Mouse (Mus musculus) testis, adult 2 months (tissue): ENCODE results near the gene Slfn5. TPM values are rescaled to one million over a fixed set of nuclear protein-coding genes. Genes with fewer than 3 reads are reported as not detected.
"Not testable (repeated sequence)": the region's sequence is repeated elsewhere in the genome, so short reads cannot be mapped to it uniquely, and the experiment has no call there.

ENCODE experiments used
- H3K27ac ChIP-seq: fragments of 200-500 bp; 2 replicates; pipeline ENCODE4 v1.5.1; 2012; ENCODE audit warnings: low read depth, low read length; ENCODE audit not compliant: control insufficient read depth, insufficient read depth
- H3K27me3 ChIP-seq: fragments of 200-500 bp; 2 replicates; pipeline ENCODE4 v1.6.1; 2012; ENCODE audit warnings: mild to moderate bottlenecking, low read length, moderate library complexity; ENCODE audit not compliant: control insufficient read depth, insufficient read depth
- H3K36me3 ChIP-seq: fragments of 200-500 bp; 2 replicates; pipeline ENCODE4 v1.6.1; 2012; ENCODE audit warnings: mild to moderate bottlenecking, low read length; ENCODE audit not compliant: control insufficient read depth, insufficient read depth
- H3K4me1 ChIP-seq: fragments of 200-500 bp; 2 replicates; pipeline ENCODE4 v1.6.1; 2012; ENCODE audit warnings: low read length; ENCODE audit not compliant: control insufficient read depth, insufficient read depth
- H3K4me3 ChIP-seq: fragments of 200-500 bp; 2 replicates; pipeline ENCODE4 v1.5.1; 2012; ENCODE audit warnings: low read depth, mild to moderate bottlenecking, low read length, moderate library complexity, mixed read lengths; ENCODE audit not compliant: control insufficient read depth
- CTCF ChIP-seq: fragments of 200-500 bp; IDR thresholded peaks from 2 replicates; pipeline ENCODE4 v1.5.1; 2012; ENCODE audit warnings: low read depth, mild to moderate bottlenecking, inconsistent platforms, low read length, moderate library complexity; ENCODE audit not compliant: control insufficient read depth, insufficient read depth, insufficient replicate concordance
- POLR2A ChIP-seq: fragments of 200-500 bp; IDR thresholded peaks from 2 replicates; pipeline ENCODE4 v1.6.1; 2012; ENCODE audit warnings: low read depth, mild to moderate bottlenecking, inconsistent platforms, low read length, moderate library complexity; ENCODE audit not compliant: control insufficient read depth
- polyA plus RNA-seq: library from polyadenylated mRNA; depleted of rRNA; stranded (reverse); fragments of >200 nt; gene quantifications from 2 replicates; pipeline ENCODE4 v1.2.3, GENCODE M21; 2012

Slfn5 gene
- polyA plus RNA-seq, 1 experiment: 1.7 TPM

DNA sequence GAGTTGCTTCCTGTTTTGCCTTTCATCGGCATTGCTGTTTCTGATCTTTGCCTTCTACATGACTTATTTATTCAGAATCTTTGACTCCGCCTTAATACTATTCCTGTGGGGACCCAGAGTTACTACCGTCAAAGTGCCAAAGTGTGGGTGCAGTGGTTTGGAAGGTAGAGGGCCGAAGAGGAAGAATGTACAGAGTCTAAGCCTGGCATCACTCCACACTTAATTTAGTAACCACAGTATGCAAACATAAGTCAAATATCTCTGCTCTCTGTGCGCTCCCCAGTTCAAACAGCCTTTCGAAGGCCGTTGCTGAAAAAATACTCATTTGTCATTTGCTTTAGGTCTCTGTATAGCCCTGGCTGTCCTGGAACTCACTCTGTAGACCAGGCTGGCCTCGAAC is 11.1 kb downstream of the Slfn5 start:
- no peak for TF ChIP-seq POLR2A
- no peak for TF ChIP-seq CTCF
- peak overlapping the region; percentile 15 for H3K4me3 ChIP-seq
- H3K27me3 ChIP-seq: no peaks in the 10 kb centered on the region
- H3K4me1 ChIP-seq: no peaks in the 10 kb centered on the region
- no peaks in the 10 kb centered on the region for H3K36me3 ChIP-seq
- H3K27ac ChIP-seq: no peak overlapping the region

GRCm38 (mm10) chr11:82970712-82971589 is 19.8 kb downstream of the Slfn5 start:
- H3K4me3 ChIP-seq: peak overlapping the region; percentile 69
- peaks cover 10% of the 10 kb centered on the region for H3K4me1 ChIP-seq
- TF ChIP-seq POLR2A (no peak), CTCF (no peak)
- no peaks in the 10 kb centered on the region for H3K36me3 ChIP-seq
- H3K27ac ChIP-seq: no peak overlapping the region
- no peaks in the 10 kb centered on the region for H3K27me3 ChIP-seq

DNA sequence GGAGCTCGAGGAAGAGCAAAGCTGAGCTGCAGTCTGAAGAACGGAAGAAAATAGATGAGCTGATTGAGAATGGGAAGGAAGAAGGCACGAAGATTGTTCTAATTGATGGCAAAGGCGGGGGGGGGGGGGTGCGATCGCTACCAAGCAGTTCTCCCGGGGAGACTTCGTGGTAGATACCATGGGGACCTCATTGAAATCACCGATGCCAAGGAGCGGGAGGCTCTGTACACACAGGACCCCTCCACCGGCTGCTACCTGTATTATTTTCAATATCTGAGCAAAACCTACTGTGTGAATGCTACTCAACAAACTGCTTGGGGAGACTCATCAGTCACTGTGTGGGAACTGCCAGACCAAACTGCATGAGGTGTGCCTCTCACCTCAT is 20.4 kb downstream of the Slfn5 start:
- no peak for TF ChIP-seq POLR2A
- no peak for TF ChIP-seq CTCF
- Histone ChIP-seq H3K36me3 (no peaks in the 10 kb centered on the region), H3K4me1 (peaks cover 10% of the 10 kb centered on the region), H3K4me3 (peak overlapping the region; percentile 69), H3K27ac (no peak overlapping the region), H3K27me3 (no peaks in the 10 kb centered on the region)

GRCm38 (mm10) chr11:82973916-82974315 is 22.8 kb downstream of the Slfn5 start:
- Histone ChIP-seq H3K36me3 (no peaks in the 10 kb centered on the region), H3K27ac (no peak overlapping the region), H3K27me3 (no peaks in the 10 kb centered on the region), H3K4me1 (peaks cover 10% of the 10 kb centered on the region), H3K4me3 (no peak overlapping the region)
- no peak for TF ChIP-seq POLR2A
- no peak for TF ChIP-seq CTCF

GRCm38 (mm10) chr11:82982409-82982808 is 31.3 kb downstream of the Slfn5 start:
- H3K36me3 ChIP-seq, H3K27ac ChIP-seq, H3K4me3 ChIP-seq, H3K4me1 ChIP-seq, H3K27me3 ChIP-seq: not testable (repeated sequence)

DNA sequence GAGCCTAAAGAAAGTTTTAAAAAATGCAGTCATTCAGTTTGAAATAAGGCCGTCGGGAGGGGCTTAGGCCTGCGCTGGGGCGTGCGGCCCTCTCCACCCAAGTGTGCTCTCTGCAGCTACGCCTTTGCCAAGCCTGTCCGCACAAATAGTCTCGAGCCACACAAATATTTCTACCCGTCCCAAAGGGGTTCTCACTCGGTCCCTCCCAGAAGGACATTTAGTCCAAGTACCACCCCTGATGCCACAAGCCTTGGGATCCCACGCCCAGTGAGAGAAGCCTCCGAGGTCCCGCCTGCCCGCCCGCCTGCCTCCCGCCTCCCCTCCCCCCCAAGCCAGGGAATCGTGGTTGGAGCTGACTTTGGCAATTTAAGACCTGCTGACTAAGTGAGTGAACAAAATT is 32.0 kb downstream of the Slfn5 start:
- TF ChIP-seq CTCF: no peak
- no peak for TF ChIP-seq POLR2A
- Histone ChIP-seq H3K4me3 (no peak overlapping the region), H3K27ac (no peak overlapping the region), H3K27me3 (no peaks in the 10 kb centered on the region), H3K4me1 (no peaks in the 10 kb centered on the region), H3K36me3 (no peaks in the 10 kb centered on the region)

- no peak for TF ChIP-seq CTCF
- TF ChIP-seq POLR2A: no peak
- Histone ChIP-seq H3K4me3 (no peak overlapping the region), H3K4me1 (peaks cover 5% of the 10 kb centered on the region; the same call in 1 of the 2 replicates), H3K27me3 (no peaks in the 10 kb centered on the region), H3K27ac (no peak overlapping the region), H3K36me3 (no peaks in the 10 kb centered on the region)
Measured at GRCm38 (mm10) chr11:82987621-82988020, 36.5 kb downstream of the Slfn5 start.

- H3K27ac ChIP-seq: no peak overlapping the region
- TF ChIP-seq POLR2A: no peak
- TF ChIP-seq CTCF: no peak
- H3K27me3 ChIP-seq: no peaks in the 10 kb centered on the region
- no peak overlapping the region for H3K4me3 ChIP-seq
- H3K36me3 ChIP-seq: no peaks in the 10 kb centered on the region
- H3K4me1 ChIP-seq: peaks cover 5% of the 10 kb centered on the region; the same call in 1 of the 2 replicates
Measured at GRCm38 (mm10) chr11:82989357-82989756, 38.2 kb downstream of the Slfn5 start.

- not testable (repeated sequence) for H3K27ac ChIP-seq, H3K27me3 ChIP-seq, H3K36me3 ChIP-seq, H3K4me1 ChIP-seq
- H3K4me3 ChIP-seq: peak overlapping the region; percentile 79
Measured at GRCm38 (mm10) chr11:82990612-82991385, 39.6 kb downstream of the Slfn5 start.
